Mouse (Mus musculus) liver, embryonic 15.5 days (tissue): ENCODE results near the gene Rpl13. TPM values are rescaled to one million over a fixed set of nuclear protein-coding genes. Genes with fewer than 3 reads are reported as not detected.
"Not testable (repeated sequence)": the region's sequence is repeated elsewhere in the genome, so short reads cannot be mapped to it uniquely, and the experiment has no call there.

Experiments
- ATAC-seq: fragments of 200-750 bp; cut with Nextera tagmentation; 2 replicates; pipeline ENCODE4 v1.8.0; 2017; ENCODE audit warnings: moderate number of reproducible peaks, mild to moderate bottlenecking, moderate library complexity; ENCODE audit not compliant: insufficient read depth
- H3K27ac ChIP-seq: fragments of 300-500 bp; sonication (generic); replicated peaks from 2 replicates; pipeline ENCODE4 v1.5.1; 2015; ENCODE audit warnings: mild to moderate bottlenecking, inconsistent platforms
- H3K27me3 ChIP-seq: fragments of 300-500 bp; sonication (generic); 2 replicates; pipeline ENCODE4 v1.6.1; 2015; ENCODE audit warnings: mild to moderate bottlenecking, inconsistent platforms
- H3K36me3 ChIP-seq: fragments of 300-500 bp; sonication (generic); replicated peaks from 2 replicates; pipeline ENCODE4 v1.6.1; 2015; ENCODE audit warnings: moderate library complexity, mild to moderate bottlenecking, inconsistent platforms
- H3K4me1 ChIP-seq: fragments of 300-500 bp; sonication (generic); replicated peaks from 2 replicates; pipeline ENCODE4 v1.6.1; 2015; ENCODE audit warnings: inconsistent platforms
- H3K4me2 ChIP-seq: fragments of 300-500 bp; sonication (generic); 2 replicates; pipeline ENCODE4 v1.6.1; 2015; ENCODE audit warnings: moderate library complexity, mild to moderate bottlenecking, inconsistent platforms
- H3K4me3 ChIP-seq: fragments of 300-500 bp; sonication (generic); replicated peaks from 2 replicates; pipeline ENCODE4 v1.5.1; 2015; ENCODE audit warnings: mild to moderate bottlenecking, inconsistent platforms
- H3K9ac ChIP-seq: fragments of 300-500 bp; sonication (generic); 2 replicates; pipeline ENCODE4 v1.6.1; 2015; ENCODE audit warnings: moderate library complexity, mild to moderate bottlenecking, inconsistent platforms
- H3K9me3 ChIP-seq: fragments of 300-500 bp; sonication (generic); replicated peaks from 2 replicates; pipeline ENCODE4 v1.6.1; 2016; ENCODE audit warnings: inconsistent platforms
- WGBS: fragments of 180-500 bp; shearing (Covaris S2); methylation state at CpG from one replicate; pipeline ENCODE4 v1.1.7; 2015; ENCODE audit warnings: mixed read lengths; ENCODE audit not compliant: insufficient replicate concordance; 5-methylcytosine and 5-hydroxymethylcytosine counted together
- polyA plus RNA-seq: library from polyadenylated mRNA; unstranded; fragments of >200 nt; fragmentation: Nextera tagmentation; extraction: Ambion mirVana; gene quantifications from 2 replicates; pipeline ENCODE4 v1.2.1, GENCODE M21; 2015

The Rpl13 gene
- polyA plus RNA-seq, 1 experiment from 2014 or later: 785 TPM

GRCm38 (mm10) chr8:123087289-123087688, 14.9 kb upstream of the Rpl13 start:
- Histone ChIP-seq H3K27me3 (no peaks in the 10 kb centered on the region), H3K9ac (no peak overlapping the region), H3K9me3 (no peaks in the 10 kb centered on the region), H3K4me2 (no peak overlapping the region), H3K4me1 (no peaks in the 10 kb centered on the region), H3K4me3 (no peak overlapping the region), H3K36me3 (peaks cover 93% of the 10 kb centered on the region), H3K27ac (no peak overlapping the region)
- 80% methylated on average over 9 of the region's 9 CpGs for WGBS
- ATAC-seq: no peak

- no peak overlapping the region for H3K27ac ChIP-seq
- ATAC-seq: no peak
- H3K36me3 ChIP-seq: peaks cover 48% of the 10 kb centered on the region
- H3K9ac ChIP-seq: no peak overlapping the region
- H3K4me2 ChIP-seq: no peak overlapping the region
- WGBS: 86% methylated on average over 11 of the region's 11 CpGs
- no peak overlapping the region for H3K4me3 ChIP-seq
- H3K4me1 ChIP-seq: peaks cover 8% of the 10 kb centered on the region
- H3K9me3 ChIP-seq: no peaks in the 10 kb centered on the region
- H3K27me3 ChIP-seq: no peaks in the 10 kb centered on the region
Observed at GRCm38 (mm10) chr8:123097216-123097615, 4.9 kb upstream of the Rpl13 start.

GRCm38 (mm10) chr8:123097786-123098584, 4.2 kb upstream of the Rpl13 start:
- Histone ChIP-seq H3K4me1 (peaks cover 8% of the 10 kb centered on the region), H3K9ac (no peak overlapping the region), H3K9me3 (no peaks in the 10 kb centered on the region), H3K27ac (no peak overlapping the region), H3K27me3 (no peaks in the 10 kb centered on the region), H3K4me3 (no peak overlapping the region), H3K4me2 (no peak overlapping the region), H3K36me3 (peaks cover 44% of the 10 kb centered on the region)
- no peak for ATAC-seq
- WGBS: 80% methylated on average over 12 of the region's 12 CpGs

- Histone ChIP-seq H3K4me1 (peaks cover 23% of the 10 kb centered on the region), H3K27ac (peak overlapping the region; percentile 45), H3K9me3 (no peaks in the 10 kb centered on the region), H3K4me3 (no peak overlapping the region), H3K9ac (no peak overlapping the region), H3K36me3 (peaks cover 43% of the 10 kb centered on the region), H3K4me2 (no peak overlapping the region), H3K27me3 (no peaks in the 10 kb centered on the region)
- ATAC-seq: no peak
- 53% methylated on average over 8 of the region's 8 CpGs for WGBS
Observed at GRCm38 (mm10) chr8:123100288-123100687, 1.9 kb upstream of the Rpl13 start.

- Histone ChIP-seq H3K4me3 (no peak overlapping the region), H3K27ac (peak overlapping the region; percentile 77), H3K9ac (peak overlapping the region; percentile 70; the same call in 1 of the 2 replicates), H3K27me3 (no peaks in the 10 kb centered on the region), H3K4me1 (peaks cover 23% of the 10 kb centered on the region), H3K4me2 (peak overlapping the region; percentile 87), H3K36me3 (peaks cover 45% of the 10 kb centered on the region), H3K9me3 (no peaks in the 10 kb centered on the region)
- 75% methylated on average over 4 of the region's 4 CpGs for WGBS
- no peak for ATAC-seq
Observed at GRCm38 (mm10) chr8:123101244-123101643, 906 bp upstream of the Rpl13 start.

GRCm38 (mm10) chr8:123102855-123103254, 705 bp downstream of the Rpl13 start:
- Histone ChIP-seq H3K27ac (peak overlapping the region; percentile 87), H3K4me2 (peak overlapping the region; percentile 87), H3K4me3 (peak overlapping the region; percentile 84), H3K36me3 (peaks cover 33% of the 10 kb centered on the region), H3K9ac (peak overlapping the region; percentile 89), H3K4me1 (peaks cover 23% of the 10 kb centered on the region)
- not testable (repeated sequence) for H3K9me3 ChIP-seq, ATAC-seq, H3K27me3 ChIP-seq
- WGBS: 1% methylated on average over 24 of the region's 26 CpGs

- Histone ChIP-seq H3K36me3 (peaks cover 29% of the 10 kb centered on the region), H3K27ac (peak overlapping the region; percentile 87), H3K4me1 (peaks cover 23% of the 10 kb centered on the region), H3K27me3 (no peaks in the 10 kb centered on the region), H3K4me3 (peak overlapping the region; percentile 84), H3K9ac (peak overlapping the region; percentile 89), H3K4me2 (peak overlapping the region; percentile 87), H3K9me3 (no peaks in the 10 kb centered on the region)
- ATAC-seq: no peak
- 5% methylated on average over 15 of the region's 15 CpGs for WGBS
Observed at GRCm38 (mm10) chr8:123103285-123103684, 1.1 kb downstream of the Rpl13 start.

GRCm38 (mm10) chr8:123104046-123104767, 2.1 kb downstream of the Rpl13 start:
- H3K27ac ChIP-seq: peak overlapping the region; percentile 87
- WGBS: 72% methylated on average over 6 of the region's 6 CpGs

GRCm38 (mm10) chr8:123105553-123106326, 3.6 kb downstream of the Rpl13 start:
- H3K27me3 ChIP-seq: no peaks in the 10 kb centered on the region
- H3K36me3 ChIP-seq: peaks cover 28% of the 10 kb centered on the region
- WGBS: 47% methylated on average over 5 of the region's 5 CpGs
- no peak overlapping the region for H3K4me2 ChIP-seq
- no peaks in the 10 kb centered on the region for H3K9me3 ChIP-seq
- ATAC-seq: no peak
- H3K9ac ChIP-seq: no peak overlapping the region
- no peak overlapping the region for H3K4me3 ChIP-seq
- H3K4me1 ChIP-seq: peaks cover 24% of the 10 kb centered on the region
- 0 out of 2 replicates have a peak overlapping the region, but pooled peaks have one; percentile 26 for H3K27ac ChIP-seq

More at GRCm38 (mm10) chr8:123104046-123104767, 2.1 kb downstream of the Rpl13 start:
- Histone ChIP-seq H3K27me3 (no peaks in the 10 kb centered on the region), H3K9me3 (no peaks in the 10 kb centered on the region), H3K4me1 (peaks cover 23% of the 10 kb centered on the region), H3K4me3 (peak overlapping the region; percentile 84), H3K4me2 (peak overlapping the region; percentile 87), H3K9ac (peak overlapping the region; percentile 89; the same call in 1 of the 2 replicates), H3K36me3 (peaks cover 28% of the 10 kb centered on the region)
- ATAC-seq: no peak

- Histone ChIP-seq H3K27me3 (no peaks in the 10 kb centered on the region), H3K9me3 (no peaks in the 10 kb centered on the region), H3K36me3 (peaks cover 28% of the 10 kb centered on the region), H3K9ac (no peak overlapping the region), H3K27ac (no peak overlapping the region), H3K4me1 (peaks cover 23% of the 10 kb centered on the region), H3K4me2 (no peak overlapping the region), H3K4me3 (no peak overlapping the region)
- 35% methylated on average over 2 of the region's 2 CpGs for WGBS
- ATAC-seq: no peak
Observed at GRCm38 (mm10) chr8:123106531-123106930, 4.4 kb downstream of the Rpl13 start.
